Mouse (Mus musculus) left cerebral cortex, postnatal 10 days (tissue): ENCODE results near the gene Qrich1. TPM values are rescaled to one million over a fixed set of nuclear protein-coding genes. Genes with fewer than 3 reads are reported as not detected.

Experiments used
- DNase-seq, 2 experiments: peaks; one replicate each; pipeline ENCODE4 v3.0.0; 2021 to 2022; ENCODE audit warnings: low spot score in 2 of 2, mixed read lengths in 1 of 2; ENCODE audit errors: extremely low spot score in 1 of 2
- intact Hi-C: fragments of 180-260 bp; cut with DNase I; formaldehyde crosslinking; loops from one replicate; pipeline ENCODE4 v1.15.1; 2025
- total RNA-seq, 2 experiments: library from RNA; stranded (reverse); gene quantifications; 2 replicates each; pipeline ENCODE4 v1.2.3; 2021

Qrich1 gene
- 100 to 1,000 TPM; 125 to 131 TPM for total RNA-seq

GRCm38 (mm10) chr9:108516380-108517251 lies at the start of gene Qrich1:
Gene Qrich1, plus strand, starts transcription at chr9:108516806.
- intact Hi-C loops: loop anchor here (5.0 kb wide), 1 partner anchor 41 kb away; no protein-coding TSS in a partner anchor
- peak; percentile 94 to 96 for DNase-seq

GRCm38 (mm10) chr9:108469430-108469829 lies 47.2 kb upstream of the Qrich1 start:
- no peak for DNase-seq
- intact Hi-C loops: no loop called here

DNA sequence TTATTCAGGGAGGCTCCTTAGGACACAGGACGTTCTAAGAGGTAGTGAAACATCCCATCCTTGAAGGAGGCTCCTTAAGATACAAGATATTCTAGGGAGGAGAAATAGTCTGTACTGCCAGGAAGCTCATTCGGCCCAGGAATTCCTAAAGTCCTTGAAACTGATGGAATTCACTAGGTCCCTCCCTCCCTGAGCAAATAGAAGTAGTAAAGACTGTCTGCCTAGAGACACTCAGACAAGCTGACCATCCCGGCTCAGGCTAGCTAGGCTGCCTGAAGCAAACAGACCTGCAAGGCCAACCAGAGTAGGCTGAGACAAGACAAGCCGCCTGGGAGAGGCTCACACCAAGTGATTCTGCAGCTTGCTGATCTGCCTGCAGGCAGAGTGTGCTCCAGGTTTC lies 46.8 kb upstream of the Qrich1 start:
- intact Hi-C loops: no loop called here
- DNase-seq: no peak

- peak in 1 of 2 experiments; percentile 31 for DNase-seq
- intact Hi-C loops: no loop called here
Observed at GRCm38 (mm10) chr9:108474528-108474927, 42.1 kb upstream of the Qrich1 start.

- peak in 1 of 2 experiments; percentile 89 for DNase-seq
- intact Hi-C loops: no loop called here
Observed at GRCm38 (mm10) chr9:108478638-108479156, 37.9 kb upstream of the Qrich1 start.

- intact Hi-C loops: no loop called here
- DNase-seq: no peak
Observed at GRCm38 (mm10) chr9:108479241-108479640, 37.4 kb upstream of the Qrich1 start.

GRCm38 (mm10) chr9:108479721-108480351 lies 36.8 kb upstream of the Qrich1 start, which contains the start of gene Lamb2:
Gene Lamb2, plus strand, starts transcription at chr9:108479736.
- intact Hi-C loops: no loop called here
- DNase-seq: no peak

DNA sequence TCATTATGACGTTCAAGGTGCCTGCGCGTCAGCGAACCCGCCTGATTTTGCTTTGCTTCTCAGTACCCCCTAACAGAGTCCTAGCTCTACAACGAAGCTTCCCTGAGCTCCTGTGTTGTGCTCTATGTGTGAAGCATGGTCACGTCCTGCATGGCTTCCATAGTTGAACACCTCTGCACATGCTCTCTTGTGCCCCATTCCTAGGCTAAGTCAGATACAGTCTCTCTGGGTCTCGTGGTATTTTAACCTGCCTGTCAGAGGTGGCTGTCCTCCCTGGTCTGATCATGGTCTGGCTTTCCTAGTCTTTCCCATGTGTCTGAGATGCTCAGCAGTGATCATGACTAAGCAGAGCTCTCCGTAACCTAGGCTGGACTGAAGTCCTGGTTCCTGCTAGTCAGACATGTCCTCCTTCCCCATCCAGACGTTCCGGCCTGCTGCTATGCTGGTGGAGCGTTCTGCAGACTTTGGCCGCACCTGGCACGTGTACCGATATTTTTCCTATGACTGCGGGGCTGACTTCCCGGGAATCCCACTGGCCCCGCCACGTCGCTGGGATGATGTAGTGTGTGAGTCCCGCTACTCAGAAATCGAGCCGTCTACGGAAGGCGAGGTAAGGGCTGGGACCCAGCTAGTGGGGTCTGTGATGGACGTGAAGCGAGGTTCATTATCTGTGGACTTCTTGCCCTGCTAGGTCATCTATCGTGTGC lies 35.6 kb upstream of the Qrich1 start:
- intact Hi-C loops: no loop called here
- no peak for DNase-seq

GRCm38 (mm10) chr9:108481520-108482210 lies 34.9 kb upstream of the Qrich1 start:
- intact Hi-C loops: no loop called here

GRCm38 (mm10) chr9:108483051-108483790 lies 33.4 kb upstream of the Qrich1 start:
- intact Hi-C loops: no loop called here
- peak in 1 of 2 experiments; percentile 21 for DNase-seq

More at GRCm38 (mm10) chr9:108481520-108482210, 34.9 kb upstream of the Qrich1 start:
- DNase-seq: peak in 1 of 2 experiments; percentile 15

DNA sequence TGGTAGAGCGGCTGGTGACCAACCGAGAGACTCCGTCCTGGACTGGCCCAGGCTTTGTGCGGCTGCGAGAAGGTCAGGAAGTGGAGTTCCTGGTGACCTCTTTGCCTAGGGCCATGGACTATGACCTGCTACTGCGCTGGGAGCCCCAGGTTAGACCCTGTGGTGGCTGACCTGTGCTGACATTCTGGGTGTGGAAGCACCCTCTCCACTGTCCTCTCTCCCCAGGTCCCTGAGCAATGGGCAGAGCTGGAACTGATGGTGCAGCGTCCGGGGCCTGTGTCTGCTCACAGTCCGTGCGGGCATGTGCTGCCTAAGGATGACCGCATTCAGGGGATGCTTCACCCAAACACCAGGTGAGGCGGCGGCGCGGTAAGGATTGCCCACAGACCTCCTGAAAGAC lies 32.6 kb upstream of the Qrich1 start:
- intact Hi-C loops: no loop called here

GRCm38 (mm10) chr9:108485301-108485875 lies 31.2 kb upstream of the Qrich1 start:
- intact Hi-C loops: no loop called here
- peak in 1 of 2 experiments; percentile 10 for DNase-seq

More for the DNA sequence above, 32.6 kb upstream of the Qrich1 start:
- DNase-seq: no peak

GRCm38 (mm10) chr9:108486973-108487530 lies 29.6 kb upstream of the Qrich1 start:
- DNase-seq: no peak
- intact Hi-C loops: no loop called here

DNA sequence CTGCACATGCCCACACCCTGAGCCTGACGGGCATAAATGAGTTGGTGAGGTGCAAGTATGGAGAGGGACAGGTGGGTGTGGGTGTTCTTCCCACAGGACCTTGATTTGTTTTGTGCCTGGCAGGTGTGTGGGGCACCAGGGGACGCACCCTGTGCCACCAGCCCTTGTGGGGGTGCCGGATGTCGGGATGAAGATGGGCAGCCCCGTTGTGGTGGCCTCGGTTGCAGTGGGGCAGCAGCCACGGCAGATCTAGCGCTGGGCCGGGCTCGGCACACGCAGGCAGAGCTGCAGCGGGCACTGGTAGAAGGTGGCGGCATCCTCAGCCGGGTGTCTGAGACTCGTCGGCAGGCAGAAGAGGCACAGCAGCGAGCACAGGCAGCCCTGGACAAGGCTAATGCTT lies 28.2 kb upstream of the Qrich1 start:
- intact Hi-C loops: no loop called here
- DNase-seq: peak in 1 of 2 experiments; percentile 19

DNA sequence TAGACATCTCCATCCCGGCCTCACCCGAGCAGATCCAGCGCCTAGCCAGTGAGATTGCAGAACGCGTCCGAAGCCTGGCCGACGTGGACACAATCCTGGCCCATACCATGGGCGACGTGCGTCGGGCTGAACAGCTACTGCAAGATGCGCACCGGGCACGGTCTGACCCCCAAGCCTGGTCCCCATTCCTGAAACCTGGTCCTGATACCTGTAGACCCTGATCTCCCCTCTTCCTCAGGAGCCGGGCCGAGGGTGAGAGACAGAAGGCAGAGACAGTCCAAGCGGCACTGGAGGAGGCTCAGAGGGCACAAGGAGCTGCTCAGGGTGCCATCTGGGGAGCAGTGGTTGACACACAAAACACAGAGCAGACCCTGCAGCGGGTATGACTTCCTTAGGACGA lies 27.4 kb upstream of the Qrich1 start:
- intact Hi-C loops: no loop called here
- DNase-seq: peak in 1 of 2 experiments; percentile 41

DNA sequence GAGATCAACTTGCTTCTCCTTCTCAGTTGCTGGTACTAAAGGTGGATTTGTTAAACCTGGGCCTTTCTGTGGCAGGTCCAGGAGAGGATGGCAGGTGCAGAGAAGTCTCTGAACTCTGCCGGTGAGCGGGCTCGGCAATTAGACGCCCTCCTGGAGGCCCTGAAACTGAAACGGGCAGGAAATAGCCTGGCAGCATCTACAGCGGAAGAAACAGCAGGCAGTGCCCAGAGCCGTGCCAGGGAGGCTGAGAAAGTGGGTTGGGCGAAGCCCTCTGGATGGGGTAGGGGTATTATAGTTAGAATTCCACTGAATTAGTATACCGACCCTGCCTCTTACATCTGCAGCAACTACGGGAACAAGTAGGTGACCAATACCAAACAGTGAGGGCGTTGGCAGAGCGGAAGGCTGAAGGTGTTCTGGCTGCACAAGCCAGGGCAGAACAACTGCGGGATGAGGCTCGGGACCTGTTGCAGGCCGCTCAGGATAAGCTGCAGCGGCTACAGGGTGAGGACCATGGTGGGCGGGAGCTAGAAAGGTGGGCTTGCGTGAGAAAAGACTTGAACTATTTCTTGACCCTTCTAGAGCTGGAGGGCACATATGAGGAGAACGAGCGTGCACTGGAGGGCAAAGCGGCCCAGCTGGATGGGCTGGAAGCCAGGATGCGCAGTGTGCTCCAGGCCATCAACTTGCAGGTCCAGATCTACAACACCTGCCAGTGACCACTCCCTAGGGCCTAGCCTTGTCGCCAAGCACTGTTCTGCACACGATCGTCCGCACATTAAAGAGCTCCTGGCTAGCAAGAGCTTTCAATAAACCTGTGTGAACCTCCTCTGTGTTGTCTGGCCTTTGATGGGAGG lies 26.7 kb upstream of the Qrich1 start:
- intact Hi-C loops: no loop called here
- peak in 1 of 2 experiments; percentile 32 for DNase-seq
